Mouse (Mus musculus) myocyte (in vitro differentiated cells): ENCODE data around the gene Efna1. TPM values are rescaled to one million over a fixed set of nuclear protein-coding genes. Genes with fewer than 3 reads are reported as not detected.

ENCODE experiments used
- H3K27me3 ChIP-seq: one replicate; pipeline ENCODE4 v1.6.1; 2011; ENCODE audit not compliant: control insufficient read depth, insufficient read depth, insufficient read length
- H3K36me3 ChIP-seq: one replicate; pipeline ENCODE4 v1.6.1; 2011; ENCODE audit not compliant: control insufficient read depth, insufficient read depth
- H3K4me2 ChIP-seq: one replicate; pipeline ENCODE4 v1.6.1; 2011; ENCODE audit warnings: low read depth, control low read depth
- H3K4me3 ChIP-seq: one replicate; pipeline ENCODE4 v1.5.1; 2011; ENCODE audit warnings: mild to moderate bottlenecking, control low read depth, moderate library complexity
- H3K79me2 ChIP-seq: one replicate; pipeline ENCODE4 v1.6.1; 2011; ENCODE audit not compliant: control insufficient read depth, insufficient read depth
- H3ac ChIP-seq: one replicate; pipeline ENCODE4 v1.6.1; 2011; ENCODE audit not compliant: control insufficient read depth, insufficient read length
- CEBPB ChIP-seq: IDR thresholded peaks from 2 replicates; pipeline ENCODE4 v1.6.1; 2011; ENCODE audit warnings: mild to moderate bottlenecking, moderate library complexity; ENCODE audit not compliant: poor library complexity, insufficient read depth, severe bottlenecking
- E2F4 ChIP-seq: IDR thresholded peaks from one replicate; pipeline ENCODE4 v1.6.1; 2011; ENCODE audit warnings: mild to moderate bottlenecking, control low read depth, moderate library complexity; ENCODE audit not compliant: insufficient read depth
- MAX ChIP-seq: IDR thresholded peaks from one replicate; pipeline ENCODE4 v1.6.1; 2011; ENCODE audit warnings: low read depth, mild to moderate bottlenecking, control low read depth
- MYOD1 ChIP-seq, 3 experiments: IDR thresholded peaks; one replicate each; pipeline ENCODE4 v1.6.1; 2011; ENCODE audit warnings: control low read depth in 2 of 3, low read depth in 2 of 3, mild to moderate bottlenecking in 2 of 3, moderate library complexity in 1 of 3; ENCODE audit not compliant: insufficient read length in 2 of 3, control insufficient read depth in 1 of 3
- MYOG ChIP-seq, 3 experiments: IDR thresholded peaks; one replicate each; pipeline ENCODE4 v1.6.1; 2011; ENCODE audit warnings: control low read depth in 2 of 3, low read depth in 2 of 3, mild to moderate bottlenecking in 2 of 3; ENCODE audit not compliant: insufficient read length in 2 of 3, control insufficient read depth in 1 of 3, insufficient read depth in 1 of 3
- POLR2A ChIP-seq: IDR thresholded peaks from one replicate; pipeline ENCODE4 v1.6.1; 2011; ENCODE audit warnings: low read depth, mild to moderate bottlenecking, control low read depth, moderate library complexity; ENCODE audit not compliant: insufficient read length
- POLR2AphosphoS2 ChIP-seq: IDR thresholded peaks from one replicate; pipeline ENCODE4 v1.6.1; 2011; ENCODE audit warnings: low read depth, control low read depth; ENCODE audit not compliant: insufficient read length
- REST ChIP-seq: IDR thresholded peaks from one replicate; pipeline ENCODE4 v1.6.1; 2011; ENCODE audit warnings: mild to moderate bottlenecking, control low read depth, moderate library complexity; ENCODE audit not compliant: insufficient read depth, insufficient read length
- SRF ChIP-seq: IDR thresholded peaks from one replicate; pipeline ENCODE4 v1.6.1; 2011; ENCODE audit warnings: low read depth; ENCODE audit not compliant: control insufficient read depth, insufficient read length
- TCF12 ChIP-seq: IDR thresholded peaks from one replicate; pipeline ENCODE4 v1.6.1; 2011; ENCODE audit warnings: mild to moderate bottlenecking, control low read depth; ENCODE audit not compliant: poor library complexity, insufficient read depth, severe bottlenecking
- TCF3 ChIP-seq: IDR thresholded peaks from one replicate; pipeline ENCODE4 v1.6.1; 2011; ENCODE audit warnings: low read depth, control low read depth; ENCODE audit not compliant: insufficient read length
- USF1 ChIP-seq: IDR thresholded peaks from one replicate; pipeline ENCODE4 v1.6.1; 2011; ENCODE audit warnings: low read depth, mild to moderate bottlenecking, control low read depth, moderate library complexity
- polyA plus RNA-seq: library from polyadenylated mRNA; unstranded; fragments of >200 nt; fragmentation: generic; extraction: Trizol; gene quantifications from one replicate; pipeline ENCODE4 v1.2.1, GENCODE M21; 2012; ENCODE audit warnings: missing spikeins

Gene Efna1
- polyA plus RNA-seq, 1 experiment, result 8.2 TPM

GRCm38 (mm10) chr3:89308089-89308488 is 27.1 kb upstream of the Efna1 start:
- no peak overlapping the region for H3K4me3 ChIP-seq
- H3K27me3 ChIP-seq, result peaks cover 3% of the 10 kb centered on the region
- TF ChIP-seq MYOG (IDR thresholded peaks at IDR 0.05; ENCODE audit: control insufficient read depth in 1 of 3, insufficient read depth in 1 of 3, insufficient read length in 2 of 3, low read depth in 2 of 3), result no peak
- TF ChIP-seq SRF, result no peak
- TF ChIP-seq REST, result no peak
- no peak for TF ChIP-seq TCF3
- TF ChIP-seq USF1, result no peak
- TF ChIP-seq POLR2AphosphoS2, result no peak
- no peak for TF ChIP-seq MAX
- no peak for TF ChIP-seq TCF12
- TF ChIP-seq E2F4, result no peak
- TF ChIP-seq MYOD1 (IDR thresholded peaks at IDR 0.05; ENCODE audit: control insufficient read depth in 1 of 3, insufficient read length in 2 of 3, low read depth in 2 of 3), result no peak
- no peak for TF ChIP-seq CEBPB
- no peak for TF ChIP-seq POLR2A
- H3K4me2 ChIP-seq, result no peak overlapping the region
- H3ac ChIP-seq, result no peak overlapping the region
- H3K79me2 ChIP-seq, result no peaks in the 10 kb centered on the region
- no peaks in the 10 kb centered on the region for H3K36me3 ChIP-seq

- no peaks in the 10 kb centered on the region for H3K79me2 ChIP-seq
Measured at GRCm38 (mm10) chr3:89305551-89306325, 24.8 kb upstream of the Efna1 start.

GRCm38 (mm10) chr3:89305105-89305504 is 24.2 kb upstream of the Efna1 start:
- H3K4me3 ChIP-seq, result no peak overlapping the region
- TF ChIP-seq SRF (no peak), MAX (no peak), POLR2A (no peak), POLR2AphosphoS2 (no peak), REST (no peak), CEBPB (no peak), MYOG (IDR thresholded peaks at IDR 0.05; ENCODE audit: control insufficient read depth in 1 of 3, insufficient read depth in 1 of 3, insufficient read length in 2 of 3, low read depth in 2 of 3) (no peak)
- H3K36me3 ChIP-seq, result no peaks in the 10 kb centered on the region
- H3ac ChIP-seq, result no peak overlapping the region
- H3K79me2 ChIP-seq, result no peaks in the 10 kb centered on the region
- H3K4me2 ChIP-seq, result no peak overlapping the region
- H3K27me3 ChIP-seq, result peaks cover 3% of the 10 kb centered on the region

More at GRCm38 (mm10) chr3:89305551-89306325, 24.8 kb upstream of the Efna1 start:
- H3K4me3 ChIP-seq, result no peak overlapping the region
- no peak overlapping the region for H3ac ChIP-seq
- TF ChIP-seq MYOG (IDR thresholded peaks at IDR 0.05; ENCODE audit: control insufficient read depth in 1 of 3, insufficient read depth in 1 of 3, insufficient read length in 2 of 3, low read depth in 2 of 3) (no peak), CEBPB (no peak), MYOD1 (IDR thresholded peaks at IDR 0.05; ENCODE audit: control insufficient read depth in 1 of 3, insufficient read length in 2 of 3, low read depth in 2 of 3) (no peak), TCF12 (no peak), SRF (no peak), POLR2A (no peak), USF1 (no peak), REST (no peak), MAX (no peak), E2F4 (no peak), TCF3 (no peak), POLR2AphosphoS2 (no peak)
- H3K36me3 ChIP-seq, result no peaks in the 10 kb centered on the region
- H3K4me2 ChIP-seq, result no peak overlapping the region
- H3K27me3 ChIP-seq, result peaks cover 3% of the 10 kb centered on the region

- Histone ChIP-seq H3ac (no peak overlapping the region), H3K4me3 (no peak overlapping the region), H3K27me3 (peaks cover 3% of the 10 kb centered on the region), H3K79me2 (no peaks in the 10 kb centered on the region), H3K36me3 (no peaks in the 10 kb centered on the region), H3K4me2 (no peak overlapping the region)
- TF ChIP-seq POLR2A, result no peak
- TF ChIP-seq MAX, result no peak
- no peak for TF ChIP-seq MYOD1 (IDR thresholded peaks at IDR 0.05; ENCODE audit: control insufficient read depth in 1 of 3, insufficient read length in 2 of 3, low read depth in 2 of 3)
- TF ChIP-seq POLR2AphosphoS2, result no peak
Measured at GRCm38 (mm10) chr3:89304440-89304839, 23.5 kb upstream of the Efna1 start.

- H3K27me3 ChIP-seq, result peaks cover 3% of the 10 kb centered on the region
- H3K4me2 ChIP-seq, result no peak overlapping the region
- H3ac ChIP-seq, result no peak overlapping the region
- TF ChIP-seq USF1 (no peak), POLR2A (no peak), CEBPB (no peak), POLR2AphosphoS2 (no peak)
- H3K36me3 ChIP-seq, result no peaks in the 10 kb centered on the region
- H3K4me3 ChIP-seq, result no peak overlapping the region
- H3K79me2 ChIP-seq, result no peaks in the 10 kb centered on the region
Measured at GRCm38 (mm10) chr3:89300514-89300913, 19.6 kb upstream of the Efna1 start.
